Mouse (Mus musculus) adrenal gland, adult 10 weeks (tissue): ENCODE data around the gene Esrra. TPM values are rescaled to one million over a fixed set of nuclear protein-coding genes. Genes with fewer than 3 reads are reported as not detected.

Experiments used
- polyA plus RNA-seq: library from polyadenylated mRNA; stranded (reverse); fragments of 350-450 nt; fragmentation: Illumina TruSeq; extraction: RNeasy Lipid Tissue Mini Kit (QIAGEN cat#74804); gene quantifications from one replicate; pipeline ENCODE4 v1.2.3, GENCODE M21; 2014; ENCODE audit warnings: low read depth, low replicate concordance

The Esrra gene
- polyA plus RNA-seq: 0.76 TPM

DNA sequence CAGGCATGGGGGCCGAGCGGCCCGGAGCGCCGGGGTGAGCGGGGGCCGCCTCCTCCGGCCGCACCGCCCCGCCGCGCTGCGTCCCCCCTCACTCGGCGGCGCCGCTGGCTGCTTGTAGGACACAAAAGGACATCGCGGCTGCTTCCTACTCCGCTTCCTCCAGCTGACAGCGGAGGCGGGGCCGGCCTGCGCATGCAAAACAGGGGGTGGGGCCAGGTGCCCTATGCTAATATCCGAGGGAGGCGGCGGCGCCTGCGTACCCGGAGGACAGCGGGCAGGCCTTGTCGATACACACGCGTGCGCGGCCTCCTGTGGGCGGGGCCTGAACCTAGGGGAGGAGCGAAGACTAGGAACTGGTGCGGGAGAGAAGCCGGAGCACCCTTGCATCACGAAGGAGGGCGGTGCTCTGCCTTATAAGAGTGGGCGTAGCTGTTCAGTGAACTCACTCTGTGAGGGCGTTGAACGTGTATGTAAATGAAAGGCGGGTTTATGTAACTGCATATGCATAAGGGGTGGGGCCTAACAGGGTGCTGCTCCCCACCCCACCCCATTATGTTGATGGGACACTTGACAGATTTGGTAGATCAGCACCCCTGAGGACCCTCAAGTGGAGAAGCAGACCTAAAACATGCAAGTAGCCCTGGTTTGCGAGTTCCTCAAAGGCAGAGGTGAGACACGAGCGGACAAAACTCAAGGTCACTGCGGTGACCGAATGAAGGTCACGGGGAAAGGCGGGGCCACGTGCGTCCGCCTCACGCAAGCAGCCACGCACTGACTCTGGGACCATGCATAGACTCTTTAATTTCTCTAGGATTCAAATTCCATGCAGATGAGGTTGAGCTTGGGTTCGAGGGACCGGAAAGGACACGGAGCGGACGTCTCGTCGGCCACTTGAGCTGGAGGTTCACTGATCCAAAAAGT, at the start of gene Esrra:
Esrra (minus strand) TSS at position 167 of the 921 bp plus-strand sequence.

DNA sequence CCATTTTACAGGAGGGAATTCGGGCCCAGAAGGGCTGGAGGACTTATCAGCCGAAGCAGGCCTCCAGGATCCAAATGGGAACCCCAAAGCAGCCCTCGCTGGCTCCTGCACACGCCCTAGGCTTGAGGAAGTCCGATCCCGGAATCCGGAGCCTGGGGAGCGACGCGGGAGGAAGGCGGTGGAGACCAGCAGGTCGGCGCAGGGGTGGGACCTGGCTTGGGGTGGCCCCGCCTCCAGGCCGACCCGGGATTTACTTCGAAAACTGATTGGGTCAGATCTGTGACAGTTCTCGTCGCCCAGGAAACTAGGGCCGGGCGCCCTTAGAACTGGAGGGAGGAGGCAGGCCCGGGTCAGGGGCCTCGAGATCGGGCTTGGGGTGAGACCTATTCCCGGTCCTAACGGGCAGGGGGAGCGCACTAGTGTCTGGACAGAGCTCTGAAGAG, 20.7 kb upstream of the Esrra start, which contains the start of gene Gpr137:
Gpr137 (minus strand) TSS at position 232 of the 443 bp plus-strand sequence.

DNA sequence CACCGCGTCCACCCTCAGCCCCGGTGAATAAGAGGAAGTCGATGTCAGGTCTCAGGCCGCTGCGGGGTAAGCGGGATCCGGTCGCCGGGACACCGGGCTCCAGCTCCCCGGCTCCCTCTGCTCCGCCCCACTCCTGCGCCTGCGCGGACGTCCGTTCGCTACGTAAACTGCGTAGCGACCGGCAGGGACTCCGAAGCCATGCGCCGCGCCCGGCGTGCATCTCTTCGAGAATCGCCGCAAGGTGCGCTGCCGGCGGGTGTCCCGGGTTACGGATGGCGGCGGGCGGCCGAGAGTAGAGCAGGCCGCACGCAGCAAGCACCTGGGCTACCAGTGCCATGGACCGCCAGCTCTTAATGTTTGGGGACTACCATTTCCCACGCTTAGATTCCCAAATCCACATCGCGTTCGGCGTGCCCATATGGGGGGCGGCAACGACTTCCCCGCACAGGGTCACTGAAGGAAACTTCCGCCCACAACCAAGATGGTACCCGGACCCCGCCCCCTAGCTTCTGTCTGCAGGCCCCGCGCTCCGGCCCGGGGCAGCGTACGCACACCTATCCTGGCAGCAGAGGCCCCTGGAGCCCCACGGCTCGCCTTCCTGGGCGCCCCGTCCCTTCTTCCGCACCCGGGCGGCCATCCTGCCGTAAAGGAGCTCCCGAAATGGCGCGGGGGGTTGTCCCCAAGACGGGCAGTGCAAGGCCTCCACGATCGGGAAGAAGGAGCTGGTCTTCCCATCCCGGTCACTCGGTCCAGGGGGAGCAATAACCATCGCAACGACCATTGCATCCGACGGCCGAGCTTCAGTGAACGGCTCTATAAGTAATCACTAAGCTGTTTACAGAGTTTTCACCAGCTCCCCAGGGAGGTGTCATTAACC, 20.0 kb upstream of the Esrra start, which contains the start of gene Bad:
Bad (plus strand) TSS at position 490 of the 877 bp plus-strand sequence.

DNA sequence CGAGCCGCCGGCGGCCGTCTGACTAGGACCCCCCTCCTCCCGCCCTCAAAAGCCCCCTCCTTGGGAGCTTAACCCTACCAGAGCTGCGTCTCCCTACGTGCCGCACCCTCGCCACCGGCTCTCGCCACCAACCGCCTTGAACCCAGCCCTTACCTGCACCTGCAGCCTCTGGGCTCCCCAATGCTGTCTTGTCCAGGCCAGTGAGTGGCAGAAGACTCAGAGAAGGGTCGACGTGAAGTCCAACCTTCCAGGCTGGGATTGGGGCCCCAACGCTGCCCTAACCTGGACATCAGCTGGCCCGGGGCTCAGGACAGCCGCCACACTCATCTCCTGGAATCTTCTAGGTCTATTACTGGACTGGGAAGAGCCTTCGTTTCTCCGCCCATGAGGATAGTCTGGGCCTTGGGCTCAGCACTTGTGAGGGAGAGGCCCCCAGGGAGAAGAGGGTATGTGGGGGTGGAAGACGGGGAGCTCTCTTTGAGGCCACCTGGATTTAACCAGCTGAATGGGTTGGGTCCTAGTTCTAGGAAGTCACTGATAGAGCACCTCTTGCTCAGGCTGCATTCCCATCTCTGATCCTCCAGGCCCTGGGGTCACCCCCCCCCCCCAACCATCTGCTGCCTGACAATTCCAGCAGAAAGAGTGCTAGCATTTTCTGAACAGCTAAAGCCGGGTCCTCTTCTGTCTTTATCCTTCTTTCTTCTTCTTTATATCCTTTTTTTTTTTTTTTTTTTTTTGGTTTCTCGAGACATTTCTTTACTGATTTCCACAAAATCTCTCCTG, 12.8 kb upstream of the Esrra start, which contains the start of gene Kcnk4:
Kcnk4 (minus strand) TSS at position 321 of the 783 bp plus-strand sequence.

DNA sequence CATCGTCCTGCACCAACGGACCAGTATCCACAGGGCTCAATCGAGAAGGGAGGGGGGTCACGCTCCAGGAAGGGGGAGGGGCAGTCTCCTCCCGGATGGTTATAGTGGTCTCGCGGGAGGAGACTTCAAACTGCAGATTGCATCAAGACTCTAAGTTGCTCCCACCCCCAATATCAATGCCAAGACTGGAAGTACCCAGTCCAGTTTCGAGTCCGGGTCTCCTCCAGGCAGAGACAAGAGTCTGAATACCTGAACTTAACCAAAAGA, 3.6 kb upstream of the Esrra start, which contains the start of gene Catsperz:
Catsperz (minus strand) TSS at position 74 of the 267 bp plus-strand sequence.

DNA sequence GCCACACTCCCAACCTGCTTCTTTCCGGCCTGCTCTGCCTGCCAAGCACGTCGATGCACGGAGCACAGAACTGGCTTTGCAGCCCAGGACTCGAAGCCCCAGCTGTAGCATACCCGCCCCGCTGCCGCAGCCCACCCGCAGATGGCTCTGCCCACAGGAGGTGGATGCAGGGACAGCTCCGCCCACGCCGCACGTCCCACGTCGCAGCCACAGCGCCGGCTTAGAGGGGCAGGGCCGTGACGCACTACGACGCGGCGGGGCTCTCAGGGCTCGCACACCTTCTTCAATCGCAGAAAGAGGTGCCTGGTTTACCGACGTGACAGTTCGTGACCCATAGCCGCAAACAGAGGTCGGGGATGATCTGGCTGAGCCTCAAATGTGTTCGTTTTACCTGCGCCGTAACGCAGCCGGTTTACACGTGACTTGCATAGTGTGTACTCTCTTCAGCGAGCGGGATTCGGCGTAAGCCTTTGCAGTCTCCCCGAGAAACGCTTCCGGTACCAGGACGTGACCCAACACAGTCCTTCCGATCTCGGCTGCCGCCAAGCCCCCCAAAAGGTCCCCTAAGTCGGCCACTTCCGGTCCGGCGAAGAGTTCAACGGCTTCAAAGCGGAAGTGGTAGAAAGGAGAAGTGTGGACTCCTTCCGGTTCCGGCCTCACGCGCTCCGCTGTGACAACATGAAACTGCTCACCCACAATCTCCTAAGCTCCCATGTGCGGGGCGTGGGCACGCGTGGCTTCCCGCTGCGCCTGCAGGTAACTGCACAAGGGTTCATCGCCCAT, 11.9 kb downstream of the Esrra start, which contains the start of the genes Trmt112 and Prdx5:
Trmt112 (plus strand) TSS at position 192 of the 783 bp plus-strand sequence.
Prdx5 (minus strand) TSS at position 600 of the 783 bp plus-strand sequence.

Other genes with a start within 250 kb of the Esrra start
- gene Rps6ka4, start 81.2 kb downstream of the Esrra start, polyA plus RNA-seq: not detected
- gene Ccdc88b, start 63.6 kb downstream of the Esrra start, polyA plus RNA-seq: not detected
- gene Trmt112, start 12.1 kb downstream of the Esrra start, polyA plus RNA-seq: 34.2 TPM
- gene Prdx5, start 11.7 kb downstream of the Esrra start, polyA plus RNA-seq: 18.6 TPM
- gene Catsperz, start 3.6 kb upstream of the Esrra start, polyA plus RNA-seq: not detected
- gene Kcnk4, start 12.7 kb upstream of the Esrra start, polyA plus RNA-seq: not detected
- not detected for gene Bad, start 20.0 kb upstream of the Esrra start, polyA plus RNA-seq
- not detected for gene Gpr137, start 20.7 kb upstream of the Esrra start, polyA plus RNA-seq
- gene Ppp1r14b, start 53.2 kb upstream of the Esrra start, polyA plus RNA-seq: 6.6 TPM
- 3.5 TPM for gene Plcb3, start 54.7 kb upstream of the Esrra start, polyA plus RNA-seq
- 15.7 TPM for gene Fkbp2, start 58.7 kb upstream of the Esrra start, polyA plus RNA-seq
- gene Vegfb, start 65.8 kb upstream of the Esrra start, polyA plus RNA-seq: 12.7 TPM
- 2.3 TPM for gene Dnajc4, start 70.8 kb upstream of the Esrra start, polyA plus RNA-seq
- gene Nudt22, start 74.3 kb upstream of the Esrra start, polyA plus RNA-seq: 1.3 TPM
- not detected for gene Trpt1, start 74.3 kb upstream of the Esrra start, polyA plus RNA-seq
- gene Fermt3, start 97.7 kb upstream of the Esrra start, polyA plus RNA-seq: 0.17 TPM
- gene Stip1, start 118.2 kb upstream of the Esrra start, polyA plus RNA-seq: 112 TPM
- 8.3 TPM for gene Macrod1, start 135.0 kb upstream of the Esrra start, polyA plus RNA-seq
- 0.35 TPM for gene Flrt1, start 183.9 kb upstream of the Esrra start, polyA plus RNA-seq